Mouse (Mus musculus) C2C12 (cell line): ENCODE measurements around the gene Necab2.

ENCODE experiments used
- CEBPB ChIP-seq: IDR thresholded peaks from one replicate; pipeline ENCODE4 v1.6.1; 2011; ENCODE audit warnings: low read depth, mild to moderate bottlenecking, control low read depth, moderate library complexity
- CTCF ChIP-seq: IDR thresholded peaks from one replicate; pipeline ENCODE4 v1.5.1; 2011; ENCODE audit not compliant: control insufficient read depth, insufficient read depth, insufficient read length
- MAX ChIP-seq: IDR thresholded peaks from one replicate; pipeline ENCODE4 v1.6.1; 2011; ENCODE audit warnings: mild to moderate bottlenecking, control low read depth
- MYOD1 ChIP-seq: IDR thresholded peaks from one replicate; pipeline ENCODE4 v1.6.1; 2011; ENCODE audit warnings: low read depth; ENCODE audit not compliant: control insufficient read depth, insufficient read length
- MYOG ChIP-seq: IDR thresholded peaks from one replicate; pipeline ENCODE4 v1.6.1; 2011; ENCODE audit not compliant: control insufficient read depth, insufficient read length; ENCODE audit errors: extremely low read depth
- USF1 ChIP-seq: IDR thresholded peaks from one replicate; pipeline ENCODE4 v1.6.1; 2011; ENCODE audit warnings: low read depth, mild to moderate bottlenecking, control low read depth, moderate library complexity

DNA sequence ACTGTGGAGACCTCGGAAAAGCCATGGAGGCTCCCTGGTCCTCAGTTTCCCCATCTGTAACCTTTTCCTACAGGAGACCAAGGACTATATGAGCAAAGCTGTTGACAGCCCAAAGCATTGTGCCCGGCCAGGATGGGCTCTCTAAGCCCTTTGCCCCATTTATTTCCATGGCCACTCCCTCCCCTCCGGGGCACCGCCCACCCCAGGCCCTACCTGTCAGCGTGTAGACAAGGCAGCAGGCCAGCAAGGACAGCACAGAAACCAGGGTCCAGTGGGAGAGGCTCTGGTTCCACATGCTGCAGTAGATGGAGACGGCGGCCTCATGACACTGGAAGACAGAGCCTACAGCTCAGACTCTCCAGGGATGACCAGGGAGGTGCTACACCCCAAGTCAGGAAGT lies 40.6 kb downstream of the Necab2 start:
- TF ChIP-seq CTCF (no peak), MYOG (no peak), MAX (no peak), USF1 (no peak), CEBPB (no peak), MYOD1 (no peak)
